Mouse (Mus musculus): ENCODE measurements around the gene Chst2. TPM values are rescaled to one million over a fixed set of nuclear protein-coding genes. Genes with fewer than 3 reads are reported as not detected.

Gene Chst2
- total and polyA plus RNA-seq, 3 experiments, result not detected

- Histone ChIP-seq H3K27me3 (ENCODE audit: control insufficient read depth in 1 of 2, insufficient read depth in 2 of 2, low read length in 2 of 2) (no peaks in the 10 kb centered on the region), H3K4me3 (ENCODE audit: control insufficient read depth in 1 of 2, insufficient read depth in 1 of 2, low read depth in 2 of 2, low read length in 2 of 2) (no peak overlapping the region), H3K9ac (ENCODE audit: control insufficient read depth, low read depth, low read length, poor library complexity, severe bottlenecking) (no peak overlapping the region), H3K36me3 (ENCODE audit: control insufficient read depth in 1 of 2, insufficient read depth in 2 of 2, low read length in 2 of 2) (no peaks in the 10 kb centered on the region), H3K9me3 (replicated peaks; ENCODE audit: insufficient read depth, low read length) (no peaks in the 10 kb centered on the region), H3K27ac (ENCODE audit: control insufficient read depth, low read depth, low read length) (no peak overlapping the region), H3K79me2 (ENCODE audit: control insufficient read depth, insufficient read depth, low read length, poor library complexity) (no peaks in the 10 kb centered on the region), H3K4me1 (ENCODE audit: control insufficient read depth in 1 of 2, insufficient read depth in 2 of 2, low read length in 2 of 2) (no peaks in the 10 kb centered on the region)
- no peak for DNase-seq (ENCODE audit: low read depth, low spot score)
- TF ChIP-seq GABPA (IDR thresholded peaks at IDR 0.05; ENCODE audit: low read depth, low read length), result no peak
- no peak for TF ChIP-seq CTCF (IDR thresholded peaks at IDR 0.05 in 2 of 3, conservative IDR thresholded peaks at IDR 0.05 in 1 of 3; ENCODE audit: control insufficient read depth in 1 of 3, insufficient read depth in 1 of 3, low read depth in 2 of 3, low read length in 3 of 3, poor library complexity in 1 of 3, severe bottlenecking in 1 of 3)
- TF ChIP-seq POLR2AphosphoS5 (IDR thresholded peaks at IDR 0.05; ENCODE audit: borderline replicate concordance, low read depth, low read length), result no peak
- no peak for TF ChIP-seq TBP (IDR thresholded peaks at IDR 0.05; ENCODE audit: low read depth, low read length)
- TF ChIP-seq RCOR1 (IDR thresholded peaks at IDR 0.05; ENCODE audit: low read depth, low read length), result no peak
- no peak for TF ChIP-seq ZC3H11A (IDR thresholded peaks at IDR 0.05; ENCODE audit: low read depth, low read length)
- no peak for TF ChIP-seq RAD21 (IDR thresholded peaks at IDR 0.05; ENCODE audit: low read depth, low read length)
- no peak for TF ChIP-seq POLR2AphosphoS2 (IDR thresholded peaks at IDR 0.05; ENCODE audit: low read length)
- TF ChIP-seq MXI1 (IDR thresholded peaks at IDR 0.05; ENCODE audit: low read depth, low read length), result no peak
- no peak for TF ChIP-seq BHLHE40 (IDR thresholded peaks at IDR 0.05; ENCODE audit: borderline replicate concordance, low read depth, low read length)
These were observed 5.5 kb upstream of the Chst2 start for GRCm38 (mm10) chr9:95412047-95412446.

GRCm38 (mm10) chr9:95407586-95408220, 1.2 kb upstream of the Chst2 start:
- no peaks in the 10 kb centered on the region for H3K27me3 ChIP-seq (ENCODE audit: control insufficient read depth in 1 of 2, insufficient read depth in 2 of 2, low read length in 2 of 2)
- TF ChIP-seq JUND (IDR thresholded peaks at IDR 0.05; ENCODE audit: low read depth, low read length), result no peak
- no peaks in the 10 kb centered on the region for H3K79me2 ChIP-seq (ENCODE audit: control insufficient read depth, insufficient read depth, low read length, poor library complexity)
- H3K9me3 ChIP-seq (replicated peaks; ENCODE audit: insufficient read depth, low read length), result no peaks in the 10 kb centered on the region
- H3K27ac ChIP-seq (ENCODE audit: control insufficient read depth, low read depth, low read length), result no peak overlapping the region
- H3K36me3 ChIP-seq (ENCODE audit: control insufficient read depth in 1 of 2, insufficient read depth in 2 of 2, low read length in 2 of 2), result no peaks in the 10 kb centered on the region
- no peak overlapping the region for H3K9ac ChIP-seq (ENCODE audit: control insufficient read depth, low read depth, low read length, poor library complexity, severe bottlenecking)
- no peak overlapping the region for H3K4me3 ChIP-seq (ENCODE audit: control insufficient read depth in 1 of 2, insufficient read depth in 1 of 2, low read depth in 2 of 2, low read length in 2 of 2)
- no peaks in the 10 kb centered on the region for H3K4me1 ChIP-seq (ENCODE audit: control insufficient read depth in 1 of 2, insufficient read depth in 2 of 2, low read length in 2 of 2)
- DNase-seq (ENCODE audit: low read depth, low spot score), result no peak

GRCm38 (mm10) chr9:95405946-95406570, 464 bp downstream of the Chst2 start:
- Histone ChIP-seq H3K27me3 (ENCODE audit: control insufficient read depth in 1 of 2, insufficient read depth in 2 of 2, low read length in 2 of 2) (no peaks in the 10 kb centered on the region), H3K4me3 (ENCODE audit: control insufficient read depth in 1 of 2, insufficient read depth in 1 of 2, low read depth in 2 of 2, low read length in 2 of 2) (no peak overlapping the region), H3K9ac (ENCODE audit: control insufficient read depth, low read depth, low read length, poor library complexity, severe bottlenecking) (no peak overlapping the region), H3K9me3 (replicated peaks; ENCODE audit: insufficient read depth, low read length) (no peaks in the 10 kb centered on the region), H3K4me1 (ENCODE audit: control insufficient read depth in 1 of 2, insufficient read depth in 2 of 2, low read length in 2 of 2) (no peaks in the 10 kb centered on the region), H3K79me2 (ENCODE audit: control insufficient read depth, insufficient read depth, low read length, poor library complexity) (no peaks in the 10 kb centered on the region), H3K27ac (ENCODE audit: control insufficient read depth, low read depth, low read length) (no peak overlapping the region), H3K36me3 (ENCODE audit: control insufficient read depth in 1 of 2, insufficient read depth in 2 of 2, low read length in 2 of 2) (no peaks in the 10 kb centered on the region)
- no peak for TF ChIP-seq KAT2A (conservative IDR thresholded peaks at IDR 0.05; ENCODE audit: low read depth, low read length)
- TF ChIP-seq USF1 (IDR thresholded peaks at IDR 0.05; ENCODE audit: low read depth, low read length), result no peak
- no peak for DNase-seq (ENCODE audit: low read depth, low spot score)
